Mouse (Mus musculus) hindbrain, embryonic 16.5 days (tissue): ENCODE data around the gene Palmd. TPM values are rescaled to one million over a fixed set of nuclear protein-coding genes. Genes with fewer than 3 reads are reported as not detected.

Experiments used
- ATAC-seq: fragments of 200-750 bp; cut with Nextera tagmentation; 2 replicates; pipeline ENCODE4 v1.8.0; 2017; ENCODE audit warnings: moderate TSS enrichment, moderate library complexity
- H3K27ac ChIP-seq: fragments of 300-500 bp; sonication (generic); 2 replicates; pipeline ENCODE4 v1.5.1; 2014; ENCODE audit warnings: low read depth, mild to moderate bottlenecking, control low read depth, low read length, moderate library complexity
- H3K27me3 ChIP-seq: fragments of 300-500 bp; sonication (generic); replicated peaks from 2 replicates; pipeline ENCODE4 v1.6.1; 2014; ENCODE audit warnings: low read length; ENCODE audit not compliant: control insufficient read depth, insufficient read depth
- H3K36me3 ChIP-seq: fragments of 300-500 bp; sonication (generic); 2 replicates; pipeline ENCODE4 v1.6.1; 2014; ENCODE audit warnings: mild to moderate bottlenecking, low read length, moderate library complexity, mixed read lengths; ENCODE audit not compliant: control insufficient read depth, insufficient read depth
- H3K4me1 ChIP-seq: fragments of 300-500 bp; sonication (generic); 2 replicates; pipeline ENCODE4 v1.6.1; 2014; ENCODE audit warnings: low read depth, low read length; ENCODE audit not compliant: control insufficient read depth, insufficient read depth
- H3K4me2 ChIP-seq: fragments of 300-500 bp; sonication (generic); 2 replicates; pipeline ENCODE4 v1.6.1; 2014; ENCODE audit warnings: mild to moderate bottlenecking, low read length, control low read depth, moderate library complexity
- H3K4me3 ChIP-seq: fragments of 300-500 bp; sonication (generic); 2 replicates; pipeline ENCODE4 v1.5.1; 2014; ENCODE audit warnings: mild to moderate bottlenecking, low read length, control low read depth, moderate library complexity
- H3K9ac ChIP-seq: fragments of 300-500 bp; sonication (generic); 2 replicates; pipeline ENCODE4 v1.6.1; 2014; ENCODE audit warnings: low read depth, mild to moderate bottlenecking, control low read depth, low read length, moderate library complexity
- H3K9me3 ChIP-seq: fragments of 300-500 bp; sonication (generic); 2 replicates; pipeline ENCODE4 v1.6.1; 2014; ENCODE audit warnings: mild to moderate bottlenecking, low read length, moderate library complexity; ENCODE audit not compliant: control insufficient read depth
- WGBS: fragments of 180-500 bp; shearing (Covaris S2); extraction: QIAGEN DNeasy Blood & Tissue Kit; methylation state at CpG from one replicate; pipeline ENCODE4 v1.1.7; 2014; 5-methylcytosine and 5-hydroxymethylcytosine counted together
- polyA plus RNA-seq: library from polyadenylated mRNA; unstranded; fragments of >200 nt; fragmentation: Nextera tagmentation; extraction: Ambion mirVana; gene quantifications from 2 replicates; pipeline ENCODE4 v1.2.1, GENCODE M21; 2015

The Palmd gene
- 9.6 and 10.7 TPM in 2 replicates for polyA plus RNA-seq

GRCm38 (mm10) chr3:116968540-116968997, at the start of gene Palmd:
Gene Palmd (minus strand): TSS chr3:116968987.
- Histone ChIP-seq H3K4me2 (peak within 1 kb of the TSS; percentile 81), H3K4me3 (peak within 1 kb of the TSS; percentile 50), H3K9ac (peak within 1 kb of the TSS; percentile 70), H3K27ac (peak within 1 kb of the TSS; percentile 79), H3K4me1 (peaks cover 6% of the 10 kb centered on the region; the same call in 1 of the 2 replicates), H3K27me3 (no peaks in the 10 kb centered on the region), H3K36me3 (no peaks in the 10 kb centered on the region), H3K9me3 (no peaks in the 10 kb centered on the region)
- 5% methylated on average over 17 of the region's 17 CpGs for WGBS
- ATAC-seq: peak; percentile 92

- ATAC-seq: peak; percentile 56; the same call in 1 of the 2 replicates
- Histone ChIP-seq H3K27ac (no peak overlapping the region), H3K4me3 (no peak overlapping the region), H3K9me3 (no peaks in the 10 kb centered on the region), H3K4me1 (peaks cover 3% of the 10 kb centered on the region; the same call in 1 of the 2 replicates), H3K27me3 (no peaks in the 10 kb centered on the region), H3K36me3 (no peaks in the 10 kb centered on the region), H3K4me2 (no peak overlapping the region), H3K9ac (no peak overlapping the region)
- 65% methylated on average over 6 of the region's 6 CpGs for WGBS
Observed at GRCm38 (mm10) chr3:117010182-117010581, 41.4 kb upstream of the Palmd start.

DNA sequence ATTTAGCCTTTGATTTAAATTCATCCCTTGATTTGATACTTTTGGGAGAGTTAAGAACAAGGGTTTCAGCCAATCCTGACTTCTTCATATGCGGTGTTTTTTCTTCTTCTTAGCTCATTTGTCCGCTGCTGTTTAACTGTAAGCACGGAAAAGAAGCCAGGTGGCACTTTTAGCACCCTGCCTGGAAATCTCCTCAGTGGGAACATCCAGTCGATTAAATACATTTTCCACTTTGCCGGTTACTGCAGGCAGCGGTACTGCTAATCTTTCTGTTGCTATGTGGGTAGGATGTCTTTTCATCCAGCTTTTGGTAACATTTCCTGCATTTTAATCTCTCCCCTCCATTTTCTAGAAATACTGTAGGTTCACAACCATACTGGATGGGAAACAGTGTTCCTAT, 38.6 kb upstream of the Palmd start:
- Histone ChIP-seq H3K9ac (no peak overlapping the region), H3K9me3 (no peaks in the 10 kb centered on the region), H3K4me1 (peaks cover 3% of the 10 kb centered on the region; the same call in 1 of the 2 replicates), H3K4me3 (no peak overlapping the region), H3K36me3 (no peaks in the 10 kb centered on the region), H3K27ac (no peak overlapping the region), H3K27me3 (no peaks in the 10 kb centered on the region), H3K4me2 (no peak overlapping the region)
- WGBS: 64% methylated on average over 6 of the region's 6 CpGs
- peak; percentile 71; the same call in 1 of the 2 replicates for ATAC-seq

- ATAC-seq: no peak
- Histone ChIP-seq H3K4me1 (peaks cover 4% of the 10 kb centered on the region), H3K4me2 (no peak overlapping the region), H3K27me3 (no peaks in the 10 kb centered on the region), H3K36me3 (no peaks in the 10 kb centered on the region), H3K9me3 (no peaks in the 10 kb centered on the region), H3K27ac (no peak overlapping the region), H3K4me3 (no peak overlapping the region), H3K9ac (no peak overlapping the region)
- WGBS: 87% methylated on average over 3 of the region's 3 CpGs
Observed at GRCm38 (mm10) chr3:117006636-117007035, 37.8 kb upstream of the Palmd start.

DNA sequence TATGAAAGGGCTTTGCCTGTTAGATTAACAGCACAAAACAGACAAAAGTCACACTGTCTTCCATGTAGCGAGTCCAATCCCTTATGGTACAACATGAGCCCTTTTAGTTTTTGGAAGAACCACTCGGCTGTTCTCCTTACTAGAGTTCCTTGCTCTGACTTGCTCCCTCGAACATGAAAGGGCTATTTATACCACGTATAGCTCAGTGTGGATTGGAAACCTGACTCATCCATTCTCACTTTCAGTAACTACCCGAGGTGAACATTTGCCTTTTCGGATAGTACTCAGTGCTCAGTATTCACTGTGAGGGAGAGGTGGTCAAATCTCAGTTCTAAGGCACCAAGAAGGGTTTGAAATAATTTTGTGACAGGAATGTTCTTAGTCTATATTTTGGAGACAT, 34.6 kb upstream of the Palmd start:
- 81% methylated on average over 6 of the region's 6 CpGs for WGBS
- H3K4me3 ChIP-seq: no peak overlapping the region
- no peaks in the 10 kb centered on the region for H3K9me3 ChIP-seq
- no peaks in the 10 kb centered on the region for H3K36me3 ChIP-seq
- H3K4me1 ChIP-seq: peaks cover 5% of the 10 kb centered on the region
- no peak overlapping the region for H3K9ac ChIP-seq
- H3K4me2 ChIP-seq: no peak overlapping the region
- H3K27ac ChIP-seq: no peak overlapping the region
- no peaks in the 10 kb centered on the region for H3K27me3 ChIP-seq
- no peak for ATAC-seq

DNA sequence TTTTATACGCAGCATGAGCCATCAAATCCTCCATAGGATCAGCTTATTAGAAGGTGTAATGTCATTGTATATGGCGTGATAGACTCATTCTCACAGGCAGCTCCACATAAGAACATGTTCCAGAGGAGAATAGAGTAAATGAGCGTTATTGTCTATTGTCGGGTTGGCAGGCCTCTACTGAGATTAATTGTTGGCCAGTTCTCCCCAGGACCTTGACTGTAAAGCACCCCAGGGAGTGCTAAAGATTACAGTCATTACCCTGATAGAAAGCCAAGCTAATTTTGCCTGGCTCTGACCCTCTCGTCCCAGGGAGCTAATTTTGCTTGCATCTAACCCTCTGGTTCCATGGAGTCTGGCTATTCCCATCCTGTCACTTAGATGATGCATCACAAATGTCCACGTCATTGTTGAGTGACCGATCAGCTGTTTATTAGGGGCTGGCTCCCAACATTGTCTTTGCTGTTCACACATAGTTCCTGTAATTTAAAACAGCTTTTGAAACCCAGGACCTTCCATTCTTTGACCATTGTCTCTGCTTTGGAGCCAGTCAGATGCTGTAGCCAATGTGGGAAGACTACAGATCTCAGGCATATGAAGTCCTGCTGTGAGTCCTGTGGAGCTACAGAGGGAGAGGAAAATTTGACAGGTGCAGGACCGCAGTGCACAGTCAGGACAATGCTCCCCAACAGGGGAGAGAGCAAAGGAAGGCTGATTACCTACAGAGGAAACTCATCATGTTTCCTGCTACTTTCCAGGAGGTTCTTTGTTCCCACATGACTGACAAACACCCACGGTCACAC, 33.1 kb upstream of the Palmd start:
- Histone ChIP-seq H3K27me3 (no peaks in the 10 kb centered on the region), H3K27ac (no peak overlapping the region), H3K36me3 (no peaks in the 10 kb centered on the region), H3K4me1 (peaks cover 2% of the 10 kb centered on the region; the same call in 1 of the 2 replicates), H3K9ac (no peak overlapping the region), H3K4me3 (no peak overlapping the region), H3K9me3 (no peaks in the 10 kb centered on the region), H3K4me2 (no peak overlapping the region)
- WGBS: 19% methylated on average over 9 of the region's 9 CpGs
- ATAC-seq: peak; percentile 65

GRCm38 (mm10) chr3:116993011-116993410, 24.2 kb upstream of the Palmd start:
- Histone ChIP-seq H3K9ac (no peak overlapping the region), H3K4me1 (no peaks in the 10 kb centered on the region), H3K9me3 (no peaks in the 10 kb centered on the region), H3K4me3 (no peak overlapping the region), H3K27me3 (no peaks in the 10 kb centered on the region), H3K27ac (no peak overlapping the region), H3K4me2 (no peak overlapping the region), H3K36me3 (no peaks in the 10 kb centered on the region)
- ATAC-seq: no peak
- 79% methylated on average over 2 of the region's 2 CpGs for WGBS

DNA sequence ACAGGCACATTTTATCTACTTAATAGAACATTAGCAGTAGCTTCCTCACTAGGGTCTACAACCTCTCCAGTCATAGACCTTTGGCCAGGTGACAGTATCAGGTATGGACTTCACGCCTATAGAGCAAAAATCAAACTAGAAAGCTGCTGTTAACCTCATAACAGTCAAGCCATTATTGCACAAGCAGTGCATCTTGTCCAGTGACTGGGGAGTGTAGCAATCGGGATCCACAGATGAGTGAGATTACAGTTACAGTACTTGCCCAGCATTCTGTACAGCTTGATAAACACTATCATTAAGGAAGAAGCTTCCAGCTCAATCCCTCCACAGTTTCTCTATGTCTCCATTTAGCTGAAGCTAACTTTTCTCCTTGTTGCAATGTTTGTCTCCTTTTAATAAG, 22.4 kb upstream of the Palmd start:
- no peak overlapping the region for H3K4me3 ChIP-seq
- no peaks in the 10 kb centered on the region for H3K4me1 ChIP-seq
- ATAC-seq: no peak
- H3K9me3 ChIP-seq: no peaks in the 10 kb centered on the region
- no peak overlapping the region for H3K27ac ChIP-seq
- H3K4me2 ChIP-seq: no peak overlapping the region
- no peak overlapping the region for H3K9ac ChIP-seq
- 82% methylated on average over 2 of the region's 2 CpGs for WGBS
- H3K36me3 ChIP-seq: no peaks in the 10 kb centered on the region
- H3K27me3 ChIP-seq: no peaks in the 10 kb centered on the region

DNA sequence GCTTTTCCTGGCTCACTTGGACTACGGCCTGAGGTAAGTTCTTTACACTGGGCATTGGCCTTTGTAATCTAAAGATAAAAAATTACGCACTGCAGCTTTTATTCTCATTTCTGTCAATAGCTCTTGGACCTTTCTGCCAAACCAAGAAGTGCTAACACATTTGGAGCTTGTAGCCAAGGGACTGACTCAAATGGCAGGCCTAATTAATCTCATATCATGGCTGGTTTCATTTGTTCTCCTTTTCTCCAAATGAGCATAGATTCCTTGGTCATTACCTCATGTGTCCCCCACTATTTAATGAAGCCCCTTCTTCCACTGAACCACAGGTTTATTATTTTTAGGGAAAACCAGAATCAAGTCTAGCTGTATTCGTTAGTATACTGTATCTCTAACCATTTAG, 19.4 kb upstream of the Palmd start:
- Histone ChIP-seq H3K27ac (no peak overlapping the region), H3K27me3 (no peaks in the 10 kb centered on the region), H3K4me1 (no peaks in the 10 kb centered on the region; the same call in 1 of the 2 replicates), H3K9me3 (no peaks in the 10 kb centered on the region), H3K9ac (no peak overlapping the region), H3K36me3 (no peaks in the 10 kb centered on the region), H3K4me3 (no peak overlapping the region), H3K4me2 (no peak overlapping the region)
- ATAC-seq: no peak
- 90% methylated on average over 3 of the region's 3 CpGs for WGBS
